Mouse (Mus musculus): ENCODE measurements around the gene Paxbp1.

DNA sequence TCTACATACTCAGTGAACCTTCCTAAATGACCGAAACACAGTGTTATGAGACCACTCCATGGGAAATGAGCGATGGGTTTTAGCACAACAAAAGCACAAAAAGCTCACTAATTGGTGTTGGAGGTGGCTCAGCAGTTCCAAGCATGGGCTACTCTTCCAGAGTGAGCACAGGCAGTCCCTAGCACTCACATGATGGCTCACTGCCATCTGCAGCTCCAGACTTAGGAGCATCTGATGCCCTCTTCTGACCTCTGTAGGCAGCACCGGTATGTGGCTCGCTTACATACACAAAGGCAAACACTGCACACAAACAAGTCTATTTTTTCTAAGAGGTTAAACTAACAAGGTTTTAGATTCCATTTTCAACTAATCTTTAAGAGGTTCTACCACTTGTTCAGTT lies 78.1 kb downstream of the Paxbp1 start:
- TF ChIP-seq CTCF (IDR thresholded peaks at IDR 0.05; ENCODE audit: borderline replicate concordance, control insufficient read depth, extremely low read depth, insufficient read depth, low read length, poor library complexity) (no peak), POLR2A (IDR thresholded peaks at IDR 0.05; ENCODE audit: control insufficient read depth, extremely low read depth, insufficient read depth, low read length, poor library complexity) (no peak)

Data from thymus, adult 2 months (tissue).